Mouse (Mus musculus): ENCODE results near the gene St6galnac4. TPM values are rescaled to one million over a fixed set of nuclear protein-coding genes. Genes with fewer than 3 reads are reported as not detected.

Gene St6galnac4
- polyA plus RNA-seq, 2 experiments from 2014 or later, result 30.7 to 39.8 TPM

- peak; percentile 80 for ATAC-seq
Measured at GRCm38 (mm10) chr2:32570698-32571494, 16.0 kb upstream of the St6galnac4 start, which contains the start of gene Dpm2. Dpm2 (plus strand) TSS chr2:32570858.

GRCm38 (mm10) chr2:32572196-32572595 lies 14.7 kb upstream of the St6galnac4 start:
- no peak for ATAC-seq

GRCm38 (mm10) chr2:32574497-32574896 lies 12.4 kb upstream of the St6galnac4 start, which contains the start of gene Pip5kl1:
Pip5kl1 (plus strand) TSS chr2:32574797.
- no peak for ATAC-seq

- ATAC-seq, result peak; percentile 35
Measured at GRCm38 (mm10) chr2:32574901-32575585, 11.9 kb upstream of the St6galnac4 start.

- peak; percentile 69 for ATAC-seq
Measured at GRCm38 (mm10) chr2:32575586-32576160, 11.2 kb upstream of the St6galnac4 start, which contains the start of gene 9430097D07Rik. 9430097D07Rik (minus strand) TSS chr2:32575684.

GRCm38 (mm10) chr2:32576532-32576931 lies 10.4 kb upstream of the St6galnac4 start:
- no peak for ATAC-seq

- ATAC-seq, result no peak
Measured at GRCm38 (mm10) chr2:32578146-32579046, 8.5 kb upstream of the St6galnac4 start.

- no peak for ATAC-seq
Measured at GRCm38 (mm10) chr2:32581450-32582095, 5.3 kb upstream of the St6galnac4 start.

GRCm38 (mm10) chr2:32582830-32583799 lies 3.8 kb upstream of the St6galnac4 start:
- ATAC-seq, result peak; percentile 58

- ATAC-seq, result no peak
Measured at GRCm38 (mm10) chr2:32585149-32585714, 1.7 kb upstream of the St6galnac4 start.

GRCm38 (mm10) chr2:32587731-32588321 lies 931 bp downstream of the St6galnac4 start:
- ATAC-seq, result peak; percentile 58

GRCm38 (mm10) chr2:32589213-32589795 lies 2.4 kb downstream of the St6galnac4 start:
- ATAC-seq, result no peak

- no peak for ATAC-seq
Measured at GRCm38 (mm10) chr2:32590224-32590623, 3.3 kb downstream of the St6galnac4 start.

- ATAC-seq, result no peak
Measured at GRCm38 (mm10) chr2:32591249-32591648, 4.4 kb downstream of the St6galnac4 start.

- ATAC-seq, result no peak
Measured at GRCm38 (mm10) chr2:32596725-32597124, 9.8 kb downstream of the St6galnac4 start.

- no peak for ATAC-seq
Measured at GRCm38 (mm10) chr2:32597248-32597647, 10.4 kb downstream of the St6galnac4 start.

GRCm38 (mm10) chr2:32597699-32598098 lies 10.8 kb downstream of the St6galnac4 start:
- no peak for ATAC-seq

- no peak for ATAC-seq
Measured at GRCm38 (mm10) chr2:32598506-32598905, 11.6 kb downstream of the St6galnac4 start.

- no peak for ATAC-seq
Measured at GRCm38 (mm10) chr2:32599409-32599808, 12.5 kb downstream of the St6galnac4 start, which contains the start of gene St6galnac6. St6galnac6 (plus strand) TSS chr2:32599709.

All from activated CD4-positive, CD25-positive, alpha-beta regulatory T cell, adult 4 months (primary cell).